Mouse (Mus musculus) adrenal gland, postnatal 14 days (tissue): ENCODE data around the gene Llgl2. TPM values are rescaled to one million over a fixed set of nuclear protein-coding genes. Genes with fewer than 3 reads are reported as not detected.
A peak's percentile ranks its signal among the peaks of the same experiment; 100 is the strongest.

Source experiments
- DNase-seq: peaks from one replicate; pipeline ENCODE4 v3.0.0; 2021; ENCODE audit warnings: mixed read lengths
- total RNA-seq: library from RNA; stranded (reverse); gene quantifications from 2 replicates; pipeline ENCODE4 v1.2.3, GENCODE M21; 2021

Gene Llgl2
- total RNA-seq, 1 experiment from 2014 or later = 11.4 TPM

GRCm38 (mm10) chr11:115877174-115877755 lies 53.4 kb downstream of the Llgl2 start:
- no peak for DNase-seq

GRCm38 (mm10) chr11:115878071-115878470 lies 54.2 kb downstream of the Llgl2 start:
- DNase-seq = no peak

- DNase-seq = peak; percentile 69
These were observed 57.2 kb downstream of the Llgl2 start for GRCm38 (mm10) chr11:115881002-115881401.

GRCm38 (mm10) chr11:115883251-115883650 lies 59.4 kb downstream of the Llgl2 start:
- DNase-seq = no peak

- DNase-seq = no peak
These were observed 60.5 kb downstream of the Llgl2 start for GRCm38 (mm10) chr11:115884361-115884760.

GRCm38 (mm10) chr11:115885281-115885680 lies 61.4 kb downstream of the Llgl2 start:
- no peak for DNase-seq

GRCm38 (mm10) chr11:115886446-115886845 lies 62.6 kb downstream of the Llgl2 start:
- DNase-seq = peak; percentile 52

GRCm38 (mm10) chr11:115888020-115888419 lies 64.2 kb downstream of the Llgl2 start:
- DNase-seq = no peak

- DNase-seq = no peak
These were observed 65.3 kb downstream of the Llgl2 start for GRCm38 (mm10) chr11:115889159-115889558.

- no peak for DNase-seq
These were observed 68.4 kb downstream of the Llgl2 start for GRCm38 (mm10) chr11:115892213-115892612.

- DNase-seq = no peak
These were observed 69.2 kb downstream of the Llgl2 start for GRCm38 (mm10) chr11:115893071-115893470.

- peak; percentile 36 for DNase-seq
These were observed 71.1 kb downstream of the Llgl2 start for GRCm38 (mm10) chr11:115894755-115895520.

- DNase-seq = no peak
These were observed 74.6 kb downstream of the Llgl2 start for GRCm38 (mm10) chr11:115898446-115898845.

- peak; percentile 76 for DNase-seq
These were observed 75.0 kb downstream of the Llgl2 start for GRCm38 (mm10) chr11:115898886-115899285.

- peak; percentile 75 for DNase-seq
These were observed 75.8 kb downstream of the Llgl2 start, which contains the start of gene Smim5 for GRCm38 (mm10) chr11:115899486-115900266. Gene Smim5, plus strand, starts transcription at chr11:115899966.

- no peak for DNase-seq
These were observed 76.9 kb downstream of the Llgl2 start for GRCm38 (mm10) chr11:115900561-115901337.

- no peak for DNase-seq
These were observed 77.7 kb downstream of the Llgl2 start for GRCm38 (mm10) chr11:115901338-115902161.

GRCm38 (mm10) chr11:115902177-115902576 lies 78.3 kb downstream of the Llgl2 start:
- DNase-seq = no peak

- peak; percentile 63 for DNase-seq
These were observed 79.0 kb downstream of the Llgl2 start for GRCm38 (mm10) chr11:115902831-115903230.

GRCm38 (mm10) chr11:115903384-115904230 lies 79.8 kb downstream of the Llgl2 start:
- peak; percentile 51 for DNase-seq
